Mouse (Mus musculus) embryonic fibroblast, embryonic 13.5 days (primary cell): ENCODE results near the gene Tsr3. TPM values are rescaled to one million over a fixed set of nuclear protein-coding genes. Genes with fewer than 3 reads are reported as not detected.

Experiments
- H3K27ac ChIP-seq: 2 replicates; pipeline ENCODE4 v1.5.1; 2012; ENCODE audit warnings: low read length, control low read depth, inconsistent platforms; ENCODE audit not compliant: insufficient read depth
- H3K4me1 ChIP-seq: 2 replicates; pipeline ENCODE4 v1.6.1; 2011; ENCODE audit warnings: low read length; ENCODE audit not compliant: control insufficient read depth, insufficient read depth
- H3K4me3 ChIP-seq: 2 replicates; pipeline ENCODE4 v1.5.1; 2011; ENCODE audit warnings: mild to moderate bottlenecking, control low read depth, low read length; ENCODE audit not compliant: insufficient read depth
- CTCF ChIP-seq: IDR thresholded peaks from 2 replicates; pipeline ENCODE4 v1.5.1; 2011; ENCODE audit warnings: mild to moderate bottlenecking, control low read depth, low read length, moderate library complexity, borderline replicate concordance; ENCODE audit not compliant: insufficient read depth
- POLR2A ChIP-seq: IDR thresholded peaks from 2 replicates; pipeline ENCODE4 v1.6.1; 2011; ENCODE audit warnings: low read depth, mild to moderate bottlenecking, control low read depth, low read length, moderate library complexity
- polyA plus RNA-seq: library from polyadenylated mRNA; stranded (reverse); fragments of >200 nt; gene quantifications from 2 replicates; pipeline ENCODE4 v1.2.4, GENCODE M21; 2011; ENCODE audit warnings: low read depth; ENCODE audit not compliant: missing spikeins, insufficient read length

Gene Tsr3
- polyA plus RNA-seq, 1 experiment = 19.8 TPM

- no peak overlapping the region for H3K27ac ChIP-seq
- H3K4me1 ChIP-seq = no peaks in the 10 kb centered on the region
- H3K4me3 ChIP-seq = no peak overlapping the region
- TF ChIP-seq POLR2A (no peak), CTCF (no peak)
Observed at GRCm38 (mm10) chr17:25243131-25243780, 3.3 kb downstream of the Tsr3 start.

GRCm38 (mm10) chr17:25244239-25244638 lies 4.3 kb downstream of the Tsr3 start:
- H3K4me1 ChIP-seq = no peaks in the 10 kb centered on the region
- TF ChIP-seq POLR2A (no peak), CTCF (no peak)
- H3K4me3 ChIP-seq = no peak overlapping the region
- H3K27ac ChIP-seq = no peak overlapping the region

GRCm38 (mm10) chr17:25248033-25248750 lies 8.2 kb downstream of the Tsr3 start:
- TF ChIP-seq CTCF = no peak
- TF ChIP-seq POLR2A = no peak
- Histone ChIP-seq H3K4me3 (no peak overlapping the region), H3K27ac (no peak overlapping the region), H3K4me1 (no peaks in the 10 kb centered on the region)

DNA sequence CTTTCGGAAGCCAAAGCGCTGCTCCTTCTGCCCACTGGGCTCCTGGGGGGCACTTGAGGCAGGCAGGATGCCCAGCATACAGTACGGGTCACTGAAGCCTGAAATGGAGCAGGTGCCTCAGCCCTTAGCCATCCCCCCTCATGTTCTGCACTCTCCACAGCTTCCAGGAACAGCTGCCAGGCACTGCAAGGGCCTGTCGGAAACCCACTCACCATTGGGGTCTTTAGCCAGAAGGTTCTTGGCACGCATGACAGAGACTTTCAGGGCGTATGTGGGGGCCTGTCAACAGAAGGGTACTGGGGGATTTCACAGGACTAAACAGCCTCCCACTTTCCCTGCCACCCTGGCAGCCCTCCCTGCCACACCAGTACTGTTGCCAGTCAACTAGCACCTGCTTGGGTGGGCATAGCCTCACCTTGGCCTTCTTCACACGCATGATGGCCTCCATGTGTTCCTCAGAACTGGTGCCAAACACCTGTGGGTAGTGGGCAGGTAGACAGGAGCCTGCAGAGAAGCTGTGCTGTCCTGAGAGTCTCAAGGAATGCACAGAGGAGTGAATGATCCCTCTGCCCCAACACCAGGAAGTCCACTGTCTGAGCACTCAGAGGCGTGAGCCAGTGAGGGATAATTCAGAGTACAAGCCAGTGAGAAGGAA lies 10.3 kb downstream of the Tsr3 start:
- Histone ChIP-seq H3K27ac (no peak overlapping the region), H3K4me3 (no peak overlapping the region), H3K4me1 (no peaks in the 10 kb centered on the region)
- TF ChIP-seq CTCF (no peak), POLR2A (no peak)

- H3K4me1 ChIP-seq = no peaks in the 10 kb centered on the region
- no peak overlapping the region for H3K4me3 ChIP-seq
- no peak overlapping the region for H3K27ac ChIP-seq
- TF ChIP-seq POLR2A = no peak
- no peak for TF ChIP-seq CTCF
Observed at GRCm38 (mm10) chr17:25252643-25253042, 12.7 kb downstream of the Tsr3 start.

DNA sequence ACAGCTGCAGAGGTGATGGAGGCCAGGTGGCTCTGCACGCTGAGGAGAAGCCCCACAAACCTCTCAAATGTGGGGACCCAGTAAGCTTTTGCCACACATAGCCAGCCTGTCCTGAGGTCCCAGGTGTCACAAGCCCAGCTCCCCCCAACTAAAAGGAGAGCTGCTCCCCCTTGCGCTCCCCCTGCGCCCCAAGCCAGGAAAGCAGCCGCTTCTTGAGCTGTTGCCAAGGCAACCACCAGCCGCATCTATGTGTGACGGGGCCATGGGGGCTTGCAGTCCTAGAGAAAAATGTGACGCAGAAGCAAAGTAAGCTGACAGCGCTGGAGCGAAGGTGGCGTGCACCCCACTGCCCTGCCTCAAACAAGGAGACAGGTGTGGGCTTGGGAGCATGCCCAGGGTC lies 13.8 kb downstream of the Tsr3 start:
- H3K4me1 ChIP-seq = no peaks in the 10 kb centered on the region
- H3K4me3 ChIP-seq = no peak overlapping the region
- no peak for TF ChIP-seq CTCF
- no peak for TF ChIP-seq POLR2A
- H3K27ac ChIP-seq = no peak overlapping the region

DNA sequence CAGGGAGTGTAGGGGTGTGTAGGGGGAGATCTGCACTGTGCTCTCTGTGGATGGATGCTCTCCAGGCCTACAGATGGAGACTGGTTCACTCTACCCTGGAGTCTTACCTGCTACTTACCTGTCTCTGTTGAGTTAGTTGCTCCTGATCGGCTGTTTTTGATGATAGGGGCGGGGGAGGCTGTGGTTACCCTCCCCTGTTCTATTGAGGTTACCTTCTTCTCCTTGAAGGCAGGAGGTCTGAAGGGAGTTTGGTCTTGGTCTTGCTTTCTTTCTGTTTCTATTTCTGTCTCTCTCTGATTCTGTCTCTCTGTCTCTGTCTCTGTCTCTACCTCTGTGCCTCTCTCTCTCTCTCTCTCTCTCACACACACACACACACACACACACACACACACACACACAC lies 15.1 kb downstream of the Tsr3 start:
- Histone ChIP-seq H3K27ac (no peak overlapping the region), H3K4me3 (no peak overlapping the region), H3K4me1 (no peaks in the 10 kb centered on the region)
- TF ChIP-seq CTCF = no peak
- no peak for TF ChIP-seq POLR2A

GRCm38 (mm10) chr17:25256140-25256754 lies 16.3 kb downstream of the Tsr3 start, which contains the start of gene Baiap3:
Gene Baiap3, minus strand, starts transcription at chr17:25256364.
- TF ChIP-seq CTCF = no peak
- no peak for TF ChIP-seq POLR2A
- H3K4me1 ChIP-seq = no peaks in the 10 kb centered on the region
- no peak within 1 kb of the TSS for H3K4me3 ChIP-seq
- no peak within 1 kb of the TSS for H3K27ac ChIP-seq

DNA sequence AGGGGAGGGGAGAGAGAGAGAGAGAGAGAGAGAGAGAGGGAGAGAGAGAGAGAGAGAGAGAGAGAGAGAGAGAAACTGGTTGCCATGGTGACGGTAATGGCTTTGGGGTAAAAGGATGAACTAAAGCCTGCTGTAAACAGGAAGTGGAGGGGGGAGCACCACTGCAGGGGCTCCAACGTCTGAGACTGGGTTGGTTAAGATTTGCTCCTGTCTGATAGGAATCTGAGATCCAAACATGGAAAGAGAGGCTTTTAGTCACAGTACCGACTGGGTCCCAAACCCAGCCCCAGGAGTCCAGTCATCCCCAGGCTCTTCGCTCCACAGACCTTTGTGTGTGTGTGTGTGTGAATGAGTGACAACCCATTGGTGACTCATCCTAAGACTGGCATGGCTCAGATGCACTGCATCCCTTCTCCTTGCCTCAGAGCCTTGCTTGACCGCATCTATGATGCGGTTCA lies 17.9 kb downstream of the Tsr3 start:
- Histone ChIP-seq H3K27ac (no peak overlapping the region), H3K4me1 (no peaks in the 10 kb centered on the region), H3K4me3 (no peak overlapping the region)
- no peak for TF ChIP-seq CTCF
- no peak for TF ChIP-seq POLR2A
